Comparison of ENCODE assay signal across 8 mouse cellular contexts in genomic region chr8:72160707-72161697, GRCm38 (mm10). TPM values are rescaled to one million over a fixed set of nuclear protein-coding genes. Genes with fewer than 3 reads are reported as not detected.
DNase-seq lines count a peak whose midpoint lies in the region; ATAC-seq lines count a peak whose summit lies in the region.

TSS of gene Rab8a (plus strand) at chr8:72161200.

- H3K4me3 ChIP-seq in hindbrain, embryonic 14.5 days (replicated peaks; ENCODE audit: low read length): peak within 1 kb of the TSS; percentile 82

- no peaks in the 10 kb centered on the region for H3K9me3 ChIP-seq in hindbrain, embryonic 14.5 days (ENCODE audit: control insufficient read depth, low read length)

- H3K27me3 ChIP-seq in hindbrain, embryonic 14.5 days (ENCODE audit: control insufficient read depth, insufficient read depth, low read length): no peaks in the 10 kb centered on the region

- DNase-seq in R1 (ENCODE audit: low read depth, low spot score): peak; percentile 99
- DNase-seq in cerebellum, postnatal 25 days: peak; percentile 100
- DNase-seq in frontal cortex, postnatal 25 days (ENCODE audit: low spot score in 2 of 2): peak; percentile 99
- DNase-seq in hindbrain, embryonic 14.5 days (ENCODE audit: low spot score): peak; percentile 98
- peak; percentile 100 for DNase-seq in layer of hippocampus, postnatal 36 days
- DNase-seq in lung, postnatal 36 days: peak; percentile 99
- peak; percentile 100 for DNase-seq in retina, postnatal 1 day
- DNase-seq in urinary bladder, adult 18-20 months (ENCODE audit: low spot score in 2 of 2): peak; percentile 100

- peak; percentile 99 for ATAC-seq in hindbrain, embryonic 14.5 days (ENCODE audit: low FRiP score)

- peaks cover 22% of the 10 kb centered on the region for H3K4me1 ChIP-seq in hindbrain, embryonic 14.5 days (replicated peaks; ENCODE audit: control insufficient read depth, insufficient read depth, low read length)

- peak within 1 kb of the TSS; percentile 82 for H3K27ac ChIP-seq in hindbrain, embryonic 14.5 days

- WGBS in hindbrain, embryonic 14.5 days: under 1% methylated on average over 80 of the region's 82 CpGs

- H3K9ac ChIP-seq in hindbrain, embryonic 14.5 days: peak within 1 kb of the TSS; percentile 92

- H3K36me3 ChIP-seq in hindbrain, embryonic 14.5 days (replicated peaks; ENCODE audit: control insufficient read depth, insufficient read depth): no peaks in the 10 kb centered on the region; the same call in 1 of the 2 replicates

- peak within 1 kb of the TSS; percentile 87 for H3K4me2 ChIP-seq in hindbrain, embryonic 14.5 days (replicated peaks)

RNA-seq across cellular contexts. Expression of gene Rab8a, which starts in this region (rescaled TPM):
- polyA plus RNA-seq in hindbrain, embryonic 14.5 days (2014; fragmentation: Nextera tagmentation; extraction: Ambion mirVana): 60.4 and 68.9 TPM in 2 replicates
- total RNA-seq in layer of hippocampus, postnatal 36 days (2021): 10 to 100 TPM; 39.2 to 41.7 TPM

Comparison
In these comparisons a context has a peak if more than half of its experiments do, and no peak if none do; other contexts are left out.
1. Peak in every context shown above with its lines: DNase-seq, ATAC-seq, H3K4me3 ChIP-seq and H3K27ac ChIP-seq.